Mouse (Mus musculus) hindbrain, embryonic 16.5 days (tissue): Measurements from ENCODE around the gene Stoml2. TPM values are rescaled to one million over a fixed set of nuclear protein-coding genes. Genes with fewer than 3 reads are reported as not detected.

Source experiments
- ATAC-seq: fragments of 200-750 bp; cut with Nextera tagmentation; 2 replicates; pipeline ENCODE4 v1.8.0; 2017; ENCODE audit warnings: moderate TSS enrichment, moderate library complexity
- H3K27ac ChIP-seq: fragments of 300-500 bp; sonication (generic); 2 replicates; pipeline ENCODE4 v1.5.1; 2014; ENCODE audit warnings: low read depth, mild to moderate bottlenecking, control low read depth, low read length, moderate library complexity
- H3K27me3 ChIP-seq: fragments of 300-500 bp; sonication (generic); replicated peaks from 2 replicates; pipeline ENCODE4 v1.6.1; 2014; ENCODE audit warnings: low read length; ENCODE audit not compliant: control insufficient read depth, insufficient read depth
- H3K36me3 ChIP-seq: fragments of 300-500 bp; sonication (generic); 2 replicates; pipeline ENCODE4 v1.6.1; 2014; ENCODE audit warnings: mild to moderate bottlenecking, low read length, moderate library complexity, mixed read lengths; ENCODE audit not compliant: control insufficient read depth, insufficient read depth
- H3K4me1 ChIP-seq: fragments of 300-500 bp; sonication (generic); 2 replicates; pipeline ENCODE4 v1.6.1; 2014; ENCODE audit warnings: low read depth, low read length; ENCODE audit not compliant: control insufficient read depth, insufficient read depth
- H3K4me2 ChIP-seq: fragments of 300-500 bp; sonication (generic); 2 replicates; pipeline ENCODE4 v1.6.1; 2014; ENCODE audit warnings: mild to moderate bottlenecking, low read length, control low read depth, moderate library complexity
- H3K4me3 ChIP-seq: fragments of 300-500 bp; sonication (generic); 2 replicates; pipeline ENCODE4 v1.5.1; 2014; ENCODE audit warnings: mild to moderate bottlenecking, low read length, control low read depth, moderate library complexity
- H3K9ac ChIP-seq: fragments of 300-500 bp; sonication (generic); 2 replicates; pipeline ENCODE4 v1.6.1; 2014; ENCODE audit warnings: low read depth, mild to moderate bottlenecking, control low read depth, low read length, moderate library complexity
- H3K9me3 ChIP-seq: fragments of 300-500 bp; sonication (generic); 2 replicates; pipeline ENCODE4 v1.6.1; 2014; ENCODE audit warnings: mild to moderate bottlenecking, low read length, moderate library complexity; ENCODE audit not compliant: control insufficient read depth
- WGBS: fragments of 180-500 bp; shearing (Covaris S2); extraction: QIAGEN DNeasy Blood & Tissue Kit; methylation state at CpG from one replicate; pipeline ENCODE4 v1.1.7; 2014; 5-methylcytosine and 5-hydroxymethylcytosine counted together
- polyA plus RNA-seq: library from polyadenylated mRNA; unstranded; fragments of >200 nt; fragmentation: Nextera tagmentation; extraction: Ambion mirVana; gene quantifications from 2 replicates; pipeline ENCODE4 v1.2.1, GENCODE M21; 2015

The Stoml2 gene
- polyA plus RNA-seq, 1 experiment from 2014 or later: 261 TPM

DNA sequence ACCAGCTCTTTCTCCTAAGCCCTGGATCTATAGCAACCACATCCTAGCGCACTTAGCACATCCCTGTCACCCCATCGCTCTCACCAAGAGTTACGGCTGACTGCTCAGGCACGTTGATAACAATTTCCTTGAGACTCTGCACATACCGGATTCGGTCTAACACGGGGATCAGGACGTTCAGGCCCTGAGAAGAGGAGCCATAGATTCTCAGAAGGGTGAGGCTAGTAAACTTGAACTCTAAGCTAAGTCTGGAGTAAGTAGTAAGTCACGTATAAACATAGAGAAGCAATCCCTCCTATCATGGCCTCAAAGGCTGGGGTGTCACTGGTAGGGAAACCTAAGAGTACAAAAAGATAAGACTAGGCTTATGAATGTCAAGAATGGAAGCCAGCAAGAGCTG, 1.2 kb downstream of the Stoml2 start:
- 80% methylated on average over 9 of the region's 9 CpGs for WGBS
- Histone ChIP-seq H3K9ac (peak overlapping the region; percentile 88), H3K4me3 (peak overlapping the region; percentile 81), H3K36me3 (peaks cover 27% of the 10 kb centered on the region), H3K27ac (peak overlapping the region; percentile 88; the same call in 1 of the 2 replicates), H3K4me2 (peak overlapping the region; percentile 78), H3K9me3 (no peaks in the 10 kb centered on the region), H3K4me1 (peaks cover 16% of the 10 kb centered on the region), H3K27me3 (no peaks in the 10 kb centered on the region)
- no peak for ATAC-seq

DNA sequence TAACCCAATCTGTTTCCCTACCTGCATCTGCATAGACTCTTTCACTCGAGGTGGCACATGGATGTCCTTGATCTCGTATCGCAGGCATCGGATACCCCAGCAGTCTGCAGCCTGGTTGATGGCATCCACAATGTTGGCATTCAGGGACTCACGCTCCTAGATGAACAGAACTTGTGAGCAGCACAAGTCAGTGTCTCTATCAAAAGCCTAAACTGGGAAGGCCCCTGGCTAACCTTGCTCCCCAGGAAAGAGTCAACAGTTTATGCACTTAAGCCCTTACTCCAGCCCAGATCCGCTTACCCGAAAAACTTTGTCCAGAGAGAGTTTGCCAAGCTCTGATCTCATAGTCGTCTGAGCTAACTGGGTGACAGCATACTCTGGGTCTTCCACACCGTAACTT, 1.8 kb downstream of the Stoml2 start:
- H3K4me3 ChIP-seq: no peak overlapping the region
- no peaks in the 10 kb centered on the region for H3K9me3 ChIP-seq
- H3K9ac ChIP-seq: no peak overlapping the region
- peaks cover 20% of the 10 kb centered on the region for H3K4me1 ChIP-seq
- no peak for ATAC-seq
- no peak overlapping the region for H3K27ac ChIP-seq
- H3K4me2 ChIP-seq: no peak overlapping the region
- peaks cover 24% of the 10 kb centered on the region for H3K36me3 ChIP-seq
- WGBS: 93% methylated on average over 9 of the region's 9 CpGs
- H3K27me3 ChIP-seq: no peaks in the 10 kb centered on the region

DNA sequence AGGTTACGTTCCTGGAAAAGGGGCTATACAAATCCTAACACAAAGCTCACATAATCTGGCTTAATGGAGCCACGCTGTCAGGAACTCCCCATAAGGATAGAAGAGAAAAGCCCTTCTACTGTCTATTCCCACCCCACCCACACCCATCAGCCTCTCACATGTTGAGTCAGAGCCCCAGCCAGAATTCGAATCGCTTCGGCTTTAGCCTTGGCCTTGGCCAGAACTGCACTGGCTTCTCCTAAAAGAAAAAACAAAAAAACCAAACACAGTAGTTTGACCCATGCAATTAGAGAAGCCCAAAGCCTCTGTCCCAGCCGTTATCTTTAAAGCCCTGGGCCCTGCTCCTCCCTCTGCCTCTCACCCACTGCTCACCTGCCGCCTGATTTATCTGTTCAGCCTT, 2.4 kb downstream of the Stoml2 start:
- WGBS: 95% methylated on average over 7 of the region's 7 CpGs
- no peak for ATAC-seq
- H3K9ac ChIP-seq: no peak overlapping the region
- H3K4me1 ChIP-seq: peaks cover 26% of the 10 kb centered on the region
- no peak overlapping the region for H3K4me2 ChIP-seq
- H3K36me3 ChIP-seq: peaks cover 21% of the 10 kb centered on the region
- no peak overlapping the region for H3K4me3 ChIP-seq
- H3K27me3 ChIP-seq: no peaks in the 10 kb centered on the region
- H3K9me3 ChIP-seq: no peaks in the 10 kb centered on the region
- H3K27ac ChIP-seq: no peak overlapping the region

DNA sequence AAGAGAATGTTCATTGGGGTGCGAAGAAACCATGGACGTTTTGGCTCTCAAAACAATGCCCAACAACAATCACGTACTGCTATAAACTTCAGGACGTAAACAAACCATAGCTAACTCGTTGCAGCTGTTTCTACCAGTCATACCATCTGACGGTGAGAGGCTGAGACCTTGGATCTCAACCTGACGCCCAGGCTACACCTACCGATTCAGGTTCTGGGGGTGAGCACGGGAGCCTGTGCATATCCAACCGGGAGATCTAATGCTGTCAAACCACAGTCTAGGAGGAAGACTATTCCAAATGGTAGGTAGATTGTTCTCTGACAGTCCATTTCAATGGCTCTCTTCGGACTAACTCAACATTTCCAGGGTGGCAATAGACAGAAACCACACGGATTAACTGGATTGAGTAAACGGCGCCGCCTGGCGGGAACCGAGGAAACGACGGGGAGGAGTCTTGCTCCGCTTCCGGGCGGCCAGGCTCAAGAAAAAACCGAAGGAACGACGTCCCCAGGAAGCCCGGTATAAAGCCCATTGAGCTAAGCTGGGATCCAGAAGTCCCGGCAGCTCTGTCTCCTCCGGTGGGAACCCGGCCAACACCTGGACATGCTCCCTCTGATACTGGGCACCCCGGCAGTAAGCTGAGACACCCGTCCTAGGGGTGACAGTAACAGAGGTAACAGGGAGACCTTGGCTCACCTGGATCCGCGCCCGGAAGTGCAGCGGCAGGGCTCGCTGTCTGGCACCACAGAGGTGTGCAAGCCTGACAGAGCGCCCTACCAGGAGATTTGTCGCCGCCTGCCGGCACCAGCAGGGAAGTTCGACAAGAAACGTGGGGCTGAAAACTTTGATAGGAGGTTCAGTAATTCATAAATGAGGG, 6.2 kb downstream of the Stoml2 start, which contains the start of gene Pigo:
Gene Pigo, minus strand, starts transcription at position 736 of the 877 bp plus-strand sequence.
- Histone ChIP-seq H3K4me1 (peaks cover 17% of the 10 kb centered on the region), H3K4me3 (peak within 1 kb of the TSS; percentile 68), H3K9ac (peak within 1 kb of the TSS; percentile 71), H3K27me3 (no peaks in the 10 kb centered on the region), H3K9me3 (no peaks in the 10 kb centered on the region), H3K27ac (peak within 1 kb of the TSS; percentile 95), H3K36me3 (peaks cover 38% of the 10 kb centered on the region), H3K4me2 (peak within 1 kb of the TSS; percentile 86)
- 7% methylated on average over 42 of the region's 42 CpGs for WGBS
- peak; percentile 95 for ATAC-seq

DNA sequence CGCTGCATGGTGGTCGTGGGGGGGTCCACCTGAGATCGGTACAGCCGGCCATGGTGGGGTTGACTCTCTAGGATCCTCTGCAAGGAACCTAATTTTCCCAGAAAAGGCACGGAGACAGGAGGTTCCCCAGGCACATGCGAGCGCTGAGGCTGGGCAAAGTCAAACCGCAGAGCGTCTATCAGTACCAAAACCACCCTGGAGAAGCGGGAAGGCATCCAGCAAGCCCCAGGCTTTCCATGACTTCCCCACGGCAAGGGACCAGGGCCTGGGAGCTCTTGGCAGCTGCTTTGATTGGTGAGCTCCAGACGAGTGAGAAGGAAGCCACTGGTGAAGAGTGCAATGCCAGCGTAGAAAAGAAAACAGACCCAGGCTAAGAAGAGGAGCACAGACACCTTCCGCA, 6.8 kb downstream of the Stoml2 start:
- H3K9ac ChIP-seq: peak overlapping the region; percentile 71
- H3K27ac ChIP-seq: no peak overlapping the region
- peaks cover 12% of the 10 kb centered on the region for H3K4me1 ChIP-seq
- H3K4me3 ChIP-seq: peak overlapping the region; percentile 68
- H3K27me3 ChIP-seq: no peaks in the 10 kb centered on the region
- H3K4me2 ChIP-seq: peak overlapping the region; percentile 86
- no peaks in the 10 kb centered on the region for H3K9me3 ChIP-seq
- ATAC-seq: no peak
- peaks cover 38% of the 10 kb centered on the region for H3K36me3 ChIP-seq
- WGBS: 68% methylated on average over 13 of the region's 14 CpGs

DNA sequence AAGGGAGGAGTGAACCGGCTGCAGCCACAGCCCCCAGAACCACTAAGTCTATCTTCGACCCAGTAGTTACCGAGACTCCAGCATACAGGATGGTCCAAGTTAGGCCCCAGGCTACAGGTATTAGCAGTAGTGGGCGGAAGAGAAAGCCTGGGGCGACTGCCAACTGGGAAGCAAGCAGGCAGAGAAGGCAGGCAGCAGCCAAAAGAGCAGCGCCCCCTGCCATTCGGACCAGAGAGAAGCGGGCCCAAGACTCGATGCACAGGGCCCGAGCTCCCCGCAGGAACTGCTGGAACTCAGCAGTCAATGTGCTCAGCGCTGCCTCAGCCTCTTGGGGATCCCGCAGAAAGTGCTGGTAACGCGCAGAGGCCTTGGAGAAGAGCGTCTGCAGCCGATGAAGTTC, 10.2 kb downstream of the Stoml2 start:
- H3K9me3 ChIP-seq: no peaks in the 10 kb centered on the region
- H3K4me2 ChIP-seq: no peak overlapping the region
- H3K4me3 ChIP-seq: no peak overlapping the region
- ATAC-seq: no peak
- no peak overlapping the region for H3K27ac ChIP-seq
- no peak overlapping the region for H3K9ac ChIP-seq
- peaks cover 38% of the 10 kb centered on the region for H3K36me3 ChIP-seq
- H3K27me3 ChIP-seq: no peaks in the 10 kb centered on the region
- peaks cover 12% of the 10 kb centered on the region for H3K4me1 ChIP-seq
- WGBS: 69% methylated on average over 17 of the region's 17 CpGs

DNA sequence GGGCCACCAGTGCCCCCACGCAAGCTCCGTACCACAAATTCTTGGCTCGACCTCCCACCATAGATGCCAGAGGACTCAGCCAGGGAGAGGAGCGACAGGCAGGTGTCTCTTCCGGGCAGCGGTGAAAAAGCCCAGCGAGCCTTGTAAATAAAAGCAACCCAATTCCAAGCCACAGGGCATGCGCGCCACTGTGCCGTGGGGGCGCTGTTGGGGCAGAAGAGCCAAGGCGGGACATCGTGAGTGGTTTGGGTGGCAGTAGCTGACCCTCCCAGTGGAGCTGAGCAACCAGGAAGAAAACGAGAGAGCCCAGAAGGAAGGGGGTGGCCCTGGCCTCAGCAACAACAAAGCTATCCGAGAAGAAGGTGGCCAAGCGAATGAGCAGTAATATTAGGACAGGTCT, 10.6 kb downstream of the Stoml2 start:
- Histone ChIP-seq H3K9ac (no peak overlapping the region), H3K27ac (no peak overlapping the region), H3K36me3 (peaks cover 38% of the 10 kb centered on the region), H3K4me2 (no peak overlapping the region), H3K4me1 (peaks cover 12% of the 10 kb centered on the region), H3K4me3 (no peak overlapping the region), H3K9me3 (no peaks in the 10 kb centered on the region), H3K27me3 (no peaks in the 10 kb centered on the region)
- no peak for ATAC-seq
- 83% methylated on average over 16 of the region's 16 CpGs for WGBS

DNA sequence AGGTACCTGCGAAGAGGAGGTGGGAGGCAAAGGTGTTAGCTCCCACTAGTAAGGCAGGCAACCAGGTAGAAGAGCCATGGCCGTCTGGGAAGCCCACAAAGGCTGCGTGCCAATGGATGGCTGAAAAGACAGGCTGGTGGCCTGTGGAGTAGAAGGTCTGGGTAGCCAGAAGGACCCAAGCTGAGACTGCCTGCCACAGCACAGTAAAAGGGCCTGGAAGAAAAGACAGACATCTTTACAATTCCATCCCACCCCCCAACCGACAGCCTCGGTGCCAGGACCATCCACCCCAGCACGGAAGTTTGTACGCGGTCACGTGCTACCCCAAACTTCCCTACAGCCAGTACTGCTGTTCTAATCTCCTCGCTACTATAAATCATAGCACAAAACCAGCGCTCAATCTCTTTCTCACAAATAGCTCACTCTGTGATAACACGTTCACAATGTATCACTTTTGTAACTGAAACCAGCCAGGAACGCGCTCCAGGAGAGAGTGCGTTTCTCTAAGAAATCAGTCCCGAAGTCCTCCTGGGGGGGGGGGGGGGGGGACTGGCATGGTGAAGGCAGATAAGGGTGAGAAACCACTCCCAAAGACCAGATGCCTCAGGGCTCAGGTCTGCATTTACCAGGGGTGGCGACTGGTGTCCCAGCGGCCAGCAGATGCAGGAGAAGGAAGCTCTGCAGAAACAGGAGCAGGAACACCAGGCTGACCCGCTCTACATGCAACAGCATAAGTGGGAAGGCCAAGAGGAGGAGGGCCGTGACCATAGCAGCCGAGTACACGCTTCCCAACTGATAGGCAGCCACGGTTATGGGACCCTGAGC, 11.7 kb downstream of the Stoml2 start:
- H3K27ac ChIP-seq: no peak overlapping the region
- H3K36me3 ChIP-seq: peaks cover 38% of the 10 kb centered on the region
- no peak overlapping the region for H3K4me2 ChIP-seq
- no peaks in the 10 kb centered on the region for H3K9me3 ChIP-seq
- peaks cover 9% of the 10 kb centered on the region for H3K4me1 ChIP-seq
- H3K4me3 ChIP-seq: no peak overlapping the region
- H3K9ac ChIP-seq: no peak overlapping the region
- no peak for ATAC-seq
- H3K27me3 ChIP-seq: no peaks in the 10 kb centered on the region
- WGBS: 94% methylated on average over 23 of the region's 23 CpGs

DNA sequence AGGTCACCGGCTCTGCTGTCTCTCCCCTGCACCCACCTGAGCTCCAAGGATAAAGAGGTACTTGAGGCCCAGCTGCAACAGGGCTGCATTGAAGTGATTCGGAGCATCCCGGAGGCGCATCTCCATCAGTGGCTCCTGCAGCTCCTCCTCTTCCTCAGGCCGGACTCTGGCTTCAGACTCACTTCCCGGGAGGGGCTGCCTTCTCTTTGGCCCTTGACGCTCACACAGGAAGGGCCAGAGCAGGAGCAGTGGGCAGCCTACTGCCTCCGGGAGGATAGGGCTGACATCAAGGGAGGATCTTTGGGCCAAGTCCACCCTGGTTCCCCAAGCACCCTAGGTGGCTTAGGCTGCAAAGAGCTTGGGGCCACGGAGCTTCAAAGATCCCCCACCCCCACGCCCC, 12.3 kb downstream of the Stoml2 start:
- Histone ChIP-seq H3K27ac (no peak overlapping the region), H3K36me3 (peaks cover 38% of the 10 kb centered on the region), H3K4me3 (no peak overlapping the region), H3K9me3 (no peaks in the 10 kb centered on the region), H3K9ac (no peak overlapping the region), H3K4me2 (no peak overlapping the region), H3K4me1 (peaks cover 2% of the 10 kb centered on the region), H3K27me3 (no peaks in the 10 kb centered on the region)
- ATAC-seq: no peak
- WGBS: 94% methylated on average over 10 of the region's 10 CpGs
